Mouse (Mus musculus): ENCODE measurements around the gene Smc3. TPM values are rescaled to one million over a fixed set of nuclear protein-coding genes. Genes with fewer than 3 reads are reported as not detected.

Smc3 gene
- polyA plus RNA-seq, 1 experiment from 2014 or later = 60.2 TPM

DNA sequence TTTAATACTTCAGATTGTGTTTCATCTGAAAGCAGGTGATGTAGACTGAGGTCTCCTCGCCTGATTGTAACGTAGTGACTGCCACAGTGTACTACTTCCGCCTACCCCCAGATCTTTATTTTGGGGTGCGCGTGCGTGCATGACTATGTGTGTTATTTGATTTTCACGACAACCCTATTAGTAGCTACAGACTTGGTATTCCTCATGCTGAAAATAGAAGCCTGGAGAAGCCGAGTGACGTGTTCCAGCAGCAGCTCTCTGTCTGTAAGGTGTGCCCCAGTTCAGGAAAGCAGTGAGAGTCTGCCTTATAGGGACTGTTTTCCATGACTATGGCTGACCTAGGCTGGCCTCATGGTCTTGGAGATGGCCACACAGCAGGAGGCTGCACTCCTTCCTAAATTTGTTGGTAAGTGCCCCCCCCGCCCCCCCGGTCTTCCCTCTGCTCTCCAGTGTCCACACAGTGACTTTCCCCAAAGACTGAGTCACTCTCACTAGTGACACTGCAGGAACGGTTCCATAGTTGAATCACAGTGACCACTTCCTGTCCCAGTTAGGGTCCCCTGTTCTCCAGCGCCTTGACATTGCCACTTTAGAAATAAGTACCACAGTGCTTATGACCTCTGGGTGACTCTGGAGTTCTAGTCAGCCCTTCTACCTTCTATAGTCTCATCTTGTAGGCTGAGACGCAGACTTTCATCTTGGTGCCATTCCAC, 34.5 kb upstream of the Smc3 start:
- ATAC-seq (no peak), DNase-seq (ENCODE audit: low read depth, low spot score) (no peak)
- in situ Hi-C loops (cut with MboI; ENCODE audit: low pct_unique_long_range_greater_than_20kb) = no loop called here
- H3K27me3 ChIP-seq = no peaks in the 10 kb centered on the region
- TF ChIP-seq CTCF (IDR thresholded peaks at IDR 0.05) = no peak
- ChIA-PET CTCF (interaction anchor here (2.2 kb wide), 1 partner anchor 163 kb away, joined by 8 read pairs; no protein-coding TSS in a partner anchor), POLR2A (interaction anchor here (0.6 kb wide), 1 partner anchor 192 kb away, joined by 3 read pairs; no protein-coding TSS in a partner anchor)

DNA sequence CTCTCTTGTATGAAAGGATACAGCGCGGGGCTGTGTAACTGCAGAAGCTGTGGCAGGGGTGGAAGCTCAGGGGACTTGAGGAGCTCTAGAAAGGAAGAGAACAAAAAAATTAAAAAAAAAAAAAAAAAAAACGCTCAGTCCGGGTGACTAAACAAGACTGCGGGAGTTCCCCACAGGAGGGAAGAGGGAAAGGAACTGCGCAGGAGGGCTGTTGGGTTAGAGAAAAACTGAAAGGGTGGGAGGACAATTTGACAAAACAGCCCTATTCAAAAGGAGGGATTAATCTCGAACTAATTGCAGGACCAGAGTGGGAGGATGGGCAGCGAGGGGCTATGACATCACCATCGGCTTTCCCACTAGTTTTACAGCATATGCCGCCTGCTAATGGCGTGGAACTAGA, 32.3 kb upstream of the Smc3 start:
- DNase-seq (ENCODE audit: low read depth, low spot score) (no peak), ATAC-seq (no peak)
- no peaks in the 10 kb centered on the region for H3K27me3 ChIP-seq
- ChIA-PET POLR2A (no interaction called here), CTCF (no interaction called here)
- TF ChIP-seq CTCF (IDR thresholded peaks at IDR 0.05) = no peak
- in situ Hi-C loops (cut with MboI; ENCODE audit: low pct_unique_long_range_greater_than_20kb) = no loop called here

DNA sequence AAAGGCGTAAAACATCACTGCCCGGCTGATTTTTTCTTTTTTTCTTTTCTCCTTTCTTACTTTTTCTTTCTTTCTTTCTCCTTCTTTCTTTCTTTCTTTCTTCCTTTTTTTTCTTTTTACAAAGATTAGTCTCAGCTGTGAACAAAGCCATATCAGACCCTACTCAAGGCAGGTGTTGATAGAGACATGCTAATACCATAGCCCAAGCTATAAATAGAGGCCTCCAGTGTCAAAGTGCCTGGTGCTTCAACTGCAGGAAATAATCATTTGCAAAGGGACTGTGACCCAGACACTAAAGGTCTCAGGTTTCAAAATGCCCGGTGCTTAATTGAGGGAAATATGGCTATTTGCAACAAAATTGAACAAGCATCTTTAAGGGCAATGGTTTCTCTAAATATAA, 31.6 kb upstream of the Smc3 start:
- in situ Hi-C loops (cut with MboI; ENCODE audit: low pct_unique_long_range_greater_than_20kb) = no loop called here
- no peaks in the 10 kb centered on the region for H3K27me3 ChIP-seq
- POLR2A ChIA-PET = no interaction called here
- no peak for DNase-seq (ENCODE audit: low read depth, low spot score)
- CTCF ChIA-PET = no interaction called here
- TF ChIP-seq CTCF (IDR thresholded peaks at IDR 0.05) = no peak
- no peak for ATAC-seq

DNA sequence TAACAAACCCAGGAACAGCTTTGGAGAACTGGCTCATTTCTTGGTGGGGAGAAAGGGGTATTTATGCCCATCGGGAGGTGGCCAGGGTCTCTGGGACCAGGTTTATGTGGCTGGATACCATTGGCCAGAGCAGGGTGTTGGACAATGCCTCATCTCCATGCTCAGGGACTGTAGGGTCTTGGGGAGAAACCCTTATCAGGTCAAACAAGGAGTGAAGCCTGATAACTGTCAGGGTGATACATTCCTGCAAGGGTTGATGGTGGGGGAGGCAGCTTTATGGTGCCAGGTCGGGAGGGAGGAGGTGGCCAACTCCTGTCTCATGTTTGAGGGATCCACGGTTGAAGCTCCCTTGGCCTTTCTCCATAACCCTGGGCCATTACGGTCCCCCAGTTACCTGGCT, 29.1 kb upstream of the Smc3 start:
- no peak for ATAC-seq
- CTCF ChIA-PET = no interaction called here
- POLR2A ChIA-PET = no interaction called here
- H3K27me3 ChIP-seq = no peaks in the 10 kb centered on the region
- TF ChIP-seq CTCF (IDR thresholded peaks at IDR 0.05) = no peak
- no peak for DNase-seq (ENCODE audit: low read depth, low spot score)
- in situ Hi-C loops (cut with MboI; ENCODE audit: low pct_unique_long_range_greater_than_20kb) = loop anchor here (10.0 kb wide), 1 partner anchor 326 kb away; no protein-coding TSS in a partner anchor

DNA sequence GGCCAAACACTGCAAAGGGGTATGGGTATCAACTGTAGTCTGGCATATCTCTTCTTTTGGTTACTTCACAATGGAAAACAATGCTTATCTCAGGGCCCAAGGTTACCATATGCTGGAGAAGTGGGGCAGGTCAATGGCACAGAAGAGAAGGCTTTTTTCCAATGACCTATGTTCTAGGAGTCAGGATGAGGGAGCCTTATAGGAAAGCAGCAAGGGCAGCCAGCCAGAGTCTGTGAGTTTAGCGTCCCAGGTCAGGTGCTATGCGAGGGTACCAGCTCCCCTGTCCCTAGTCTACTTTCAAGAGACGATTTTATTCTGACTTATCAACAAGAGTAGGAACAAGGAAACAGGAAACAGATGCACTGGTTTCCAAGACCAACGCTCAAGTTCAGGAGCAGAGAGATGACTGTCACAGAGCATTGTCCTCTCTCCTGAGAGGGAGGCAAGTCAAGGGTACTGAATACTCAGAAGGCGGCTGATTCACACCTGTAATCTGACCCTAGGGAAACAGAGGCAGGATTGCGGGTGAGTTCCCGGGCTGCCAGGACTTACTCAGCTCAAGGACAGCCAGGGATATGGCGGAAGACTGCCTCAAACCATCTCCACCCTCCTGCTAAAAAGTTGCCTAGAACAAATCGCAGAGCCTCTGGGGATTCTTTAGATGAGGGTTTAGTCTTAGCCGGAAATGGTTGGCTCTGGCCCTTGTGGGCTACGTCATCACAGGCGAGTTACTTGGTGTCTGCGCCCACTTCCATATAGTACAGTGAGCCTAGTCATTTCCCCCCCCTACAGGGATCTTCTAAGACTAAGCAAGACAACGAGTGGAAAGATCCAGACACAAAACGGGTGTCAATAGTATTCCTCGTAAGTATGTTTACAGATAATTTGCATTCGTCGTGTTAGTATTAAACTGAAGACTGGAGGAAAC, 28.4 kb upstream of the Smc3 start:
- ChIA-PET POLR2A (no interaction called here), CTCF (no interaction called here)
- no peaks in the 10 kb centered on the region for H3K27me3 ChIP-seq
- in situ Hi-C loops (cut with MboI; ENCODE audit: low pct_unique_long_range_greater_than_20kb) = loop anchor here (10.0 kb wide), 1 partner anchor 327 kb away; no protein-coding TSS in a partner anchor
- DNase-seq (ENCODE audit: low read depth, low spot score) (no peak), ATAC-seq (no peak)
- TF ChIP-seq CTCF (IDR thresholded peaks at IDR 0.05) = no peak

DNA sequence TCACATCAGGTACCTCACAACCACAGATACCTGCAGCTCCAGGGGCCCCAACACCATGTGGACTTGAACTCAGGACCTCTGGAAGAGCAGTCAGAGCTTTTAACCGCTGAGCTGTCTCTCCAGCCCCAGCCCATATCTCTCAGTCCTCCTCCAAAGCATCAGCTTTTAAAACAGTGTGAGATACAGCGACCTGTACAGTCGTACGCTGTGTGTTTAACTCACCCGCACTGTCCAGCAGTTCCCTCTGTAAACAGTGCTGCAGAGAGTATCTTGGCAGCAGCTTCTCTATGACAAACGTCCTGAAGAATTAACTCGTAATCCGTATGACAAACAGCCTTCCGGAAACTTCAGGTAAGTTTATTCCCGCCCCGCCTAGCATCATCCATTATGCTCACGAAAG, 27.6 kb upstream of the Smc3 start:
- DNase-seq (ENCODE audit: low read depth, low spot score) (no peak), ATAC-seq (no peak)
- POLR2A ChIA-PET = interaction anchor here (0.5 kb wide), 1 partner anchor 261 kb away, joined by 7 read pairs; no protein-coding TSS in a partner anchor
- in situ Hi-C loops (cut with MboI; ENCODE audit: low pct_unique_long_range_greater_than_20kb) = loop anchor here (10.0 kb wide), 1 partner anchor 328 kb away; no protein-coding TSS in a partner anchor
- CTCF ChIA-PET = no interaction called here
- no peaks in the 10 kb centered on the region for H3K27me3 ChIP-seq
- no peak for TF ChIP-seq CTCF (IDR thresholded peaks at IDR 0.05)

DNA sequence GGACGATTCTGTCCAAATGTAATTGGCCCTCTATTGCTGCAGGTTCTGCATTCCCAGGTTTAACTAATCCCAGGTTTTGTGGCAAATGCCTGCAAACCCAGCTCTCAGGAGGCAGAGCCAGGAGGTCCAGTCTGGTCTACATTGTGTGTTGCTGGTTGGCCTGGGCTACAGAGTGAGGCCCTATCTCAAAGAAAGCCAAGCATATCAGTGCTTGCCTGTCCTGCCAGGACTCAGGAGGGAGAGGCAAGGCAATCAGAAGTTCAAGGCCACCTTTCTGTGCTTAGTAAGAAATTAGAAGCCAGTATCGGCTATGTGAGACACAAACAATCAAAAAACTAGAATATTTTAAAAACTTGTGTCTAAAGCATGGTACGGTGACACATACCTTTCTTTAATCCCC, 27.0 kb upstream of the Smc3 start:
- POLR2A ChIA-PET = interaction anchor here (0.5 kb wide), 1 partner anchor 262 kb away, joined by 7 read pairs; no protein-coding TSS in a partner anchor
- TF ChIP-seq CTCF (IDR thresholded peaks at IDR 0.05) = no peak
- in situ Hi-C loops (cut with MboI; ENCODE audit: low pct_unique_long_range_greater_than_20kb) = loop anchor here (10.0 kb wide), 1 partner anchor 328 kb away; no protein-coding TSS in a partner anchor
- H3K27me3 ChIP-seq = no peaks in the 10 kb centered on the region
- DNase-seq (ENCODE audit: low read depth, low spot score) = no peak
- ATAC-seq = no peak
- CTCF ChIA-PET = interaction anchor here (1.0 to 1.4 kb wide), 2 partner anchors 153 to 179 kb away, joined by 4 to 6 read pairs; no protein-coding TSS in a partner anchor

DNA sequence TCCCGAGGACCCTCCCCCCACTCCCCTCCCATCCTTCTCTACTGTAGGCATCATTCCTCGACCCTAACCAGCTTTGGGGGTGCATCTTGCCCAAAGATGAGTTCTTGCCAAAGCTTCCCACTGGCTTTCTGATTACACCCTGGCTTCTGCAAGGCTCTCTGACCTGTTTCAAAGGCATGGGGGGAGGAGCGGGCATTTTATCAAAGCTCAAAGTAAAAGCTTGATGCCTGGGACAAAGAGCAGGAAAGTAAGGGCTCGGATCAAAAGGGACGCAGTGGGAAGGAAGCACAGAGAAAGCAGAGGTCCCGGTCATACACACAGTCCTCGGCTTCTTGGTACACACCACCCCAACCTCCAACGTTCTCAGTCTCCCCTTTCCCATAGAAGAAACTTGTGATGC, 26.1 kb upstream of the Smc3 start:
- no peaks in the 10 kb centered on the region for H3K27me3 ChIP-seq
- DNase-seq (ENCODE audit: low read depth, low spot score) = no peak
- ATAC-seq = no peak
- TF ChIP-seq CTCF (IDR thresholded peaks at IDR 0.05) = no peak
- ChIA-PET POLR2A (no interaction called here), CTCF (interaction anchor here (1.0 to 1.4 kb wide), 3 partner anchors 15 to 180 kb away, joined by 3 to 6 read pairs (median 4); no protein-coding TSS in a partner anchor)
- in situ Hi-C loops (cut with MboI; ENCODE audit: low pct_unique_long_range_greater_than_20kb) = loop anchor here (10.0 kb wide), 1 partner anchor 329 kb away; no protein-coding TSS in a partner anchor

DNA sequence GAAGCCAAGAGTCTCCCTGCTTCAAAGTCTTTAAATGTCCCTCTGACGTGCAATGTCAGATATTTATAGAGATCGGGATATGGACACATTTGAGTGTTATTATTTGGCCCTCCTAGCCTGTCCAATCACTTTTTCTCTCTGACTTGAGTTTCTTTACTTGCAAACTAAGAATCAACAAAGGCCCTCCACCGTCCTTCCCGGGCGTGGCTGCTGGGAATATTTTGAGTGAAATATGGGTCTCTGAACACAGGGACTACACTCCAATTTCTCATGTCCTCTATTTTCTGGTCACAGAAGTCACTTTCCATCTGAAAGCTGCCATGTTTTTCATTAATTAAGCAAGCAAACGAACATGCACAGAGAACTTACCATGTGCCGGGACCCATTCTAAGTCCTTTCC, 25.7 kb upstream of the Smc3 start:
- in situ Hi-C loops (cut with MboI; ENCODE audit: low pct_unique_long_range_greater_than_20kb) = loop anchor here (10.0 kb wide), 1 partner anchor 330 kb away; no protein-coding TSS in a partner anchor
- DNase-seq (ENCODE audit: low read depth, low spot score) (no peak), ATAC-seq (no peak)
- CTCF ChIA-PET = interaction anchor here (1.4 to 2.9 kb wide), 4 partner anchors 16 to 180 kb away, joined by 3 to 11 read pairs (median 8); no protein-coding TSS in a partner anchor
- no peaks in the 10 kb centered on the region for H3K27me3 ChIP-seq
- no peak for TF ChIP-seq CTCF (IDR thresholded peaks at IDR 0.05)
- POLR2A ChIA-PET = no interaction called here

DNA sequence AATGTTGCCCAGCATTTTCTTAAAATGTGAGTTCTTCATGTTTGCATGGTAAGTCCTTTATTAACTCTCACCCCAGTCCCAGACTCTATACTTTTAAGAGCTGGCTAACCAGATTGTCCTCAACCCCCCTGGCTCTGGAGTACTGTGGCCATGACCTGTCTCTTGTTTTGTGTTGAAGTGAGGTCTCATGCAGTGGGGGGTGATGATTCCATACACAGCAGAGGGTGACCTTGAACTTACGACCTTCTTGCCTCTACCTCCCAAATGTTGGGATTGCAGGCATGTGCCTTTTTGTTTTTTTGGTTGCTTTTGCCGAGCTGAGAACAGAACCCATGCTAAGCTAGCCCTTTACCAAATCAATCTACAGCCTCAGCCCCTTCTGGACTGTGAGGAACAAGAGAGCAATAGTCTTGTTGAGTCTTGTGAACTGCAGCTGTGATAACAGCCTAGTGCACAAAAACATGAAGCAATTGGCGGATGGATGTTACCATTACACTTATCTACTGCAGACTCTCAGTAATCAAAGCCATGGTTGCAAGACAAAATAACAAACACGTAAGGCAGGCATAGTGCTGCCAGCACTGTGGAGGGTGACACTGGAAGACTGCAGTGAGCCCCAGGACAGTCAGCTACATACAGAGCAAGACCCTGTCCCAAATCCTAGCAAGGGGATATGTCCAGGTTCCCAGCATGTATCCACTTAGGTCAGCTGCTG, 24.7 kb upstream of the Smc3 start:
- no peak for DNase-seq (ENCODE audit: low read depth, low spot score)
- CTCF ChIA-PET = interaction anchor here (2.9 kb wide), 2 partner anchors 175 to 181 kb away, joined by 9 to 11 read pairs; no protein-coding TSS in a partner anchor

More for the DNA sequence above, 24.7 kb upstream of the Smc3 start:
- TF ChIP-seq CTCF (IDR thresholded peaks at IDR 0.05) = no peak
- POLR2A ChIA-PET = interaction anchor here (0.7 kb wide), 1 partner anchor 151 kb away, joined by 3 read pairs; no protein-coding TSS in a partner anchor
- H3K27me3 ChIP-seq = no peaks in the 10 kb centered on the region
- in situ Hi-C loops (cut with MboI; ENCODE audit: low pct_unique_long_range_greater_than_20kb) = loop anchor here (10.0 kb wide), 1 partner anchor 331 kb away; no protein-coding TSS in a partner anchor
- no peak for ATAC-seq

Measured in Patski (cell line).